ENCODE assay signal across 26 mouse cellular contexts in genomic region chr1:185802156-185802555, GRCm38 (mm10).
"Had no signal": no experiment of that assay in that cellular context is flagged by ENCODE, and none has a peak within 500 bp of the region (broad histone marks: within the 10 kb centered on the region; RNA-seq: fewer than 3 reads in every experiment).

No protein-coding gene starts in this region.

- H3K27me3 ChIP-seq: embryonic facial prominence, embryonic 12.5 days; embryonic facial prominence, embryonic 13.5 days; embryonic facial prominence, embryonic 15.5 days; forebrain, embryonic 12.5 days; forebrain, embryonic 13.5 days; forebrain, embryonic 15.5 days had no signal

- DNase-seq: cerebellum, adult 8-10 months; cerebellum, adult 9-10 months; cerebellum, adult 9-11 months; cerebellum, postnatal 10 days; cerebellum, postnatal 14 days; cerebellum, postnatal 25 days; cerebellum, postnatal 36 days; embryo, embryonic 11 days; forebrain, postnatal 0 days; gastrocnemius, adult 2 months; gastrocnemius, postnatal 10 days; gastrocnemius, postnatal 14 days; gastrocnemius, postnatal 25 days; gastrocnemius, postnatal 36 days; heart, adult 11 months; heart, adult 18-20 months; heart, adult 2 months had no signal

- H3K4me2 ChIP-seq: embryonic facial prominence, embryonic 12.5 days; embryonic facial prominence, embryonic 13.5 days; embryonic facial prominence, embryonic 15.5 days; forebrain, embryonic 12.5 days; forebrain, embryonic 13.5 days; forebrain, embryonic 15.5 days had no signal

- H3K4me3 ChIP-seq: embryonic facial prominence, embryonic 10.5 days; embryonic facial prominence, embryonic 12.5 days; embryonic facial prominence, embryonic 13.5 days; embryonic facial prominence, embryonic 15.5 days; erythroblast, embryonic 14.5 days; forebrain, embryonic 10.5 days; forebrain, embryonic 12.5 days; forebrain, embryonic 13.5 days; forebrain, embryonic 15.5 days; gastrocnemius, adult 2 months; heart, adult 2 months had no signal

- H3K36me3 ChIP-seq: embryonic facial prominence, embryonic 10.5 days; embryonic facial prominence, embryonic 12.5 days; embryonic facial prominence, embryonic 13.5 days; embryonic facial prominence, embryonic 15.5 days; forebrain, embryonic 10.5 days; forebrain, embryonic 12.5 days; forebrain, embryonic 15.5 days had no signal
